Mouse (Mus musculus): Measurements from ENCODE around the gene Ptgis. TPM values are rescaled to one million over a fixed set of nuclear protein-coding genes. Genes with fewer than 3 reads are reported as not detected.

Gene Ptgis
- polyA plus RNA-seq, 1 experiment = 4.3 TPM

DNA sequence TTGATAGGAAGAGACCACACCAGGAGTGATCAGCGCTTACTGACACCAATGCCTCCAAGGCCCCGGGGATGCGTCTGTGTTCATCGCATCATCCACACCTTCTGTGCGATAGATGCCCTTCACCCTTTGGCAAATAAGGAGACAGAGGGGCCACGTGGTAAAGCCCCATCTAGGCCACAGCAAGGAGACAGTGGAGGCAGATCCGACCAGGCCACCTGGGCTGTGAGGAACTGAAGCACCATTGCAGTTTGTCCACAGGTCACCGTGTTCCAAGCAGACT, 27.9 kb upstream of the Ptgis start:
- Histone ChIP-seq H3K27ac (replicated peaks; ENCODE audit: low read depth, low read length) (no peak overlapping the region), H3K4me3 (ENCODE audit: insufficient read depth, low read depth, low read length) (no peak overlapping the region), H3K4me1 (ENCODE audit: control insufficient read depth, insufficient read depth, insufficient read length, low read length) (no peaks in the 10 kb centered on the region)

DNA sequence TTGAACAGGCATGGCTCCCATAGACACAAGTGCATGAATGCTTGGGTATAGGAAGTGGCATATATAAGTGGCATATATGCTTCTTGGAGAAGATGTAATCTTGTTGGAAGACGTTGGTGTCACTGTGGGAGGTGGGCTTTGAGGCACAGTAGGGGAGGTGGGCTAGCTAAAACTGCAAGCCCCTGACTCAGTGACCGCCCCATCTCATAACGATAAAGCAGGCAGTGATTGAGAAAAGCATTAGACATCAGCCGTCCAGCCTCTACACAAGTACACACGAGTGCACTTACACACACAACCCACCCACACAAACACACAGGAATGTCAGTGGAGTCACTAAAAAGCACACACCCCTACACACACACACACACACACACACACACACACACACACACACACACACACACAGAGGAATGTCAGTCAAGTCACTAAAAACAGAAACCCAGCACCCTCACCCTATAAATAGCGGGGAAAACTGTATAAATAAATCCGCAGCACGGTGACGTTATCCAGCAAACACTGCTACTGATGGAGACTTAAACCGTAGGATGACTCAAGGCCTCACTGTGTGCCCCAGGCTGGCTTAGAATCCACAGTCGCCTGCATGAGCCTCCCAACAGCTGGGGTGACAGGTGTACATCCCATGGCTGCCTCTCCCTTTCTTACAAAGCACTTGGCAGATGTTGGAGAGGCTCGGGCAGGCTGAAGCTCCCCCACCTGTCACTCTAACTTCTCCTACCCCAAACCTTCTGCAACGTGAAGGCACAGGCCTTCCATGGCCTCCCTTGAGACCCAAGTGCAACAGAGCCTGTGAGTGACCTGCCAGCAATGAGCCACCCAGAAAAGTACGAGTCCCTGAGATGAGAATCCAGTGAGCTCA, 27.4 kb upstream of the Ptgis start:
- Histone ChIP-seq H3K4me3 (ENCODE audit: insufficient read depth, low read depth, low read length) (no peak overlapping the region), H3K27ac (replicated peaks; ENCODE audit: low read depth, low read length) (no peak overlapping the region), H3K4me1 (ENCODE audit: control insufficient read depth, insufficient read depth, insufficient read length, low read length) (no peaks in the 10 kb centered on the region)

DNA sequence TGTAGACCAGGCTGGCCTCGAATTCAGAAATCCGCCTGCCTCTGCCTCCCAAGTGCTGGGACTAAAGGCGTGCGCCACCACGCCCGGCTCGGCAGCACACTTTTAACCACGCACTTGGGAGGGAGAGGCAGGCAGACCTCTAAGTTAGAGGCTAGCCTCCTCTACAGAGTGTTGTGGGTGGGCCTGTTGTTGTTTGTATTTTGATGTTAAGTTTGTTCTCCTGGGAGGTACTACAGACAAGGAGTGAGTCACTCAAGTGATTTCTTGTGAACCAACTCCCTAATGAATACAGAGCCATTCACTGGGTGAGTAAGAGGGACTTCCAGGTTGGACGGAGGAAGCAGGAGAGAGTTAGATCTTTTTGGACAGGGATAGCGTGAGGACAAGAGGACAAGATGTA, 25.8 kb upstream of the Ptgis start:
- no peak overlapping the region for H3K4me3 ChIP-seq (ENCODE audit: insufficient read depth, low read depth, low read length)
- no peaks in the 10 kb centered on the region for H3K4me1 ChIP-seq (ENCODE audit: control insufficient read depth, insufficient read depth, insufficient read length, low read length)
- no peak overlapping the region for H3K27ac ChIP-seq (replicated peaks; ENCODE audit: low read depth, low read length)

DNA sequence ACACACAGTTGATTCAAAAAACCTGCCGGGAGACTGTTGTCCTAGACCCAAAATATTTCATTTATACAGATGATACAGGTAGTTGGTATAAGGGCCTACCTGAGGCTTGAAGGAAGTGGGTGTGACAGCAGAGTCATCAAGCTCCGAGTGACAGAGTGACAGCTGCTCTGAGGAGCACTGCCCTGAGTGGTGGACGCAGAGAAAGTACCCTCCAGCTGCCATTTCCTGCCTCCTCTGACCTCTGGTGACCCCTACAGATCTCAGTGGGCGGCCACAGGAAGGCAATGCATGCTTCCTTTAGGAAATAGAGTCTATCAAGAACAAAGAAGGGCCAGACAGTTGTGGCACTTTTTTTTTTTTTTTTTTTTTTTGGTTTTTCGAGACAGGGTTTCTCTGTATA, 25.4 kb upstream of the Ptgis start:
- H3K4me3 ChIP-seq (ENCODE audit: insufficient read depth, low read depth, low read length) = no peak overlapping the region
- H3K27ac ChIP-seq (replicated peaks; ENCODE audit: low read depth, low read length) = no peak overlapping the region
- no peaks in the 10 kb centered on the region for H3K4me1 ChIP-seq (ENCODE audit: control insufficient read depth, insufficient read depth, insufficient read length, low read length)

DNA sequence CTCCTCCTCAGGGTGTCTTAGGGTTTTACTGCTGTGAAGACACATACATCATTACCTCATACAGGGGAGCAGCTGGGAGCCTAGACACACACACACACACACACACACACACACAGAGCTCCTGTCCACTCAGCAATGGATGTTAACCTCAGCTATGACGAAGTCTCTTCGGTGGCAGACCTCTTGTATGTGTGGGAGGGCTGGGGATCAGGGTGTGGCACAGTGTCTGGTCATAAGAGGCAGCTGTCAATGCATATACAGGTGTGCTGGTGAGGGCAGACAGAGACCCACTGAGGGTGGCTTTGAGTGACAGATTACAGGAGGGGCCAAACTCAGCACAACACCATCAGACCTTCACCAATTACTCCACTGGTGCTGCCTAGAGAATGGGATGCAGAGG, 24.6 kb upstream of the Ptgis start:
- Histone ChIP-seq H3K4me1 (ENCODE audit: control insufficient read depth, insufficient read depth, insufficient read length, low read length) (no peaks in the 10 kb centered on the region), H3K4me3 (ENCODE audit: insufficient read depth, low read depth, low read length) (no peak overlapping the region), H3K27ac (replicated peaks; ENCODE audit: low read depth, low read length) (no peak overlapping the region)

DNA sequence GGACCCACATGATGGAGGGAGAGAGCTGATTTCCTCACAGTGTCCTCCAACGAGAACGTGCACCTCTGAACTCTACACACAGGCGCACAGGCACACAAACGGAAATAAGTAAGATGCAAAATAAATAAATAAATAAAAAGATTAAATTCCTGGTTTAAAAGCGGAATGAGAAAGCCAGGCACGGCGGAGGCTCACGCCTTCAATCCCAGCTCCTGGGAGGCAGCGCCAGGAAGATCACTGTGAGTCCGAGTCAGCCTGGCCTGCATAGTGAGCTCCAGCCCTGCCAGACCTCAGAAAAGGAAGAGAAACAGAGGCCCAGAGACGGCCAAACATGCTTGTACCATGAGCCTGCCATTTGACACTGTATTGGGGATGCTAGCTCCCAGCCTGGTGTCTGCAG, 23.5 kb upstream of the Ptgis start:
- Histone ChIP-seq H3K4me3 (ENCODE audit: insufficient read depth, low read depth, low read length) (no peak overlapping the region), H3K4me1 (ENCODE audit: control insufficient read depth, insufficient read depth, insufficient read length, low read length) (no peaks in the 10 kb centered on the region), H3K27ac (replicated peaks; ENCODE audit: low read depth, low read length) (no peak overlapping the region)

DNA sequence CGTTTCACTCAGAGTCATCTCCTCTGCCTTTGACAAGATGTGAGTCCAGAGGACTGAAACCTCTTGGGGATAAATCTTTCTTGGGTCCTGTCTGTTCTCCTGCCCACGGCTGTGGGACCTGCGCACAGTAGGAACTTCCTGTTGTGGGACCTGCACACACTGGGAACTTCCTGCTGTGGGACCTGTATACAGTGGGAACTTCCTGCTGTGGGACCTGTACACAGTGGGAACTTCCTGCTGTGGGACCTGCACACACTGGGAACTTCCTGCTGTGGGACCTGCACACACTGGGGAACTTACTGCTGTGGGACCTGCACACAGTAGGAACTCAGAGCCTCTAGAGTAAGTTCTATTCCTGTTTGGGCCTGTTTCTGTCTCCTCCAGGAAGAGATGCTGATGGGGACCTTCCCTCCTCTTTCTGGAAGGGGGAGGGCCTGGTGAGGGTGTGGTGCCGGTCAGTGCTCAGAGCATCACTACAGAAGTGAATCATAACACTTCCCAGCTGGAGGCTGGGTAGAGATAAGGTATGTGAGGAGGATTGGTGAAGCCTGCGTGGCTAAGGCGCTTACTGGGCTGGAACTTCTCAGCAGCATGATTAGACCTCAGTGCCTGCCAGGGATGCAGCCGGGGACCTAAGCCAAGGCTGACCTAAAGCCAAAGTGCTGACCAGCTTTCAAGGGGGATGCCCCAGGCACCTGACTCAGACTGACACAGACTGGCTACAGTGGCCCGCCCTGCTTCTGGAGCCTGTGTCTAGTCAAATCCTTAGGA, 22.8 kb upstream of the Ptgis start:
- Histone ChIP-seq H3K4me1 (ENCODE audit: control insufficient read depth, insufficient read depth, insufficient read length, low read length) (no peaks in the 10 kb centered on the region), H3K27ac (replicated peaks; ENCODE audit: low read depth, low read length) (no peak overlapping the region), H3K4me3 (ENCODE audit: insufficient read depth, low read depth, low read length) (no peak overlapping the region)

DNA sequence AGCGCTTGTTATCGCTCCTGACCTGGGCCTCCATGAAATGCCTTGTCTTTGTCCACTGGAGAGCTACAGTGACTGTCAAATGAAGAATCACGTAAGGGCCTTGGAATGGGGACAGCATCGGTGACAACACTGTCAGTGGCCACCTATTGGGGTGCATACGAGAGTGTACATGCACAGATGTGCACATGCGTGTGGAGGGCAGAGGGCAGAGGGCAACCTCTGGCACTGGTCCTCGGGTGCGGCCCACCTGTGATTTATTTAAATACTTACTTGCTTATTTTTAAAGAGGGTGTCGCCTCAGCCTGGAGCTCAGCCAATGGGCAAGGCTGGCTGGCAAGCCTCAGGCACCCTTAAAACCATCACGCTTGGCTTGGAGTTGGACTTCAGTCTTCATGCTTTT, 22.0 kb upstream of the Ptgis start:
- Histone ChIP-seq H3K4me3 (ENCODE audit: insufficient read depth, low read depth, low read length) (no peak overlapping the region), H3K27ac (replicated peaks; ENCODE audit: low read depth, low read length) (no peak overlapping the region), H3K4me1 (ENCODE audit: control insufficient read depth, insufficient read depth, insufficient read length, low read length) (no peaks in the 10 kb centered on the region)

DNA sequence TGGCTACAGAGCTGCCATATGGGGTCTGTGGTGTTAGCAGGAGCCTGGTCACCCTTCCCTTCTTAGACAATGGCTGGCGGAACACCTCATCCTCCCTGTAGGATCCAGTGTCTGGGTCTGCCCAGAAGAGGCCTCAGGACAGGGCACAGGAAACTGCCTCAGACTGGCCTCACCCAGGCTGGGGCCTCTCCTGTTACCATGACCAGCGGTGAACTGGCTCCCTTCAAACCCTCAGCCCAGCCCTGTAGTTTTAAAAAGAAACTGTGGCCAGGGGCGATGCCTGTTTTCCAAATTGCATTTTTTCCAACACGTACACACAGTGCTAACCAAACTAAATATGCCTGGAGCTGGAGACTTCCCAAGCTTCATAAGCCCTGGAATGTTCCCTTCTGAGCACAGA, 20.7 kb upstream of the Ptgis start:
- no peak overlapping the region for H3K27ac ChIP-seq (replicated peaks; ENCODE audit: low read depth, low read length)
- no peak overlapping the region for H3K4me3 ChIP-seq (ENCODE audit: insufficient read depth, low read depth, low read length)

DNA sequence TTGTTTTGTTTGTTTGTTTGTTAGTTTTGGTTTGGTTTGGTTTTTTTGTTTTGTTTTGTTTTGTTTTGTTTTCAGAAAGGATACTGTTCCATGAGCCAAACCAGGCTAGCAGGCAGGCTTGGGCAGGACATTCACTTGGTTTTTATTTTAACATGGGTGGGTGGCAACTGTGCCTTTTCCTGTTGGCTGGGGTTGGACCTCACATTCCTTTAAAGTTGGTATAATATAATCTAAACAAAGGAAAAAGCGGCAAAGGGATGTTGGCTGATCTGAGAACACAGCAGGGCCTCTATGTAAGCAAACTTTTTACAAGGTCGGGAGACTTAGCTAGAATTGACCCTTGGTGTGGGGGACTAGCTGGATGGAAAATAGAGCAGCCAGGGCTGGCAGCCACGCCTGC, 17.4 kb upstream of the Ptgis start:
- H3K4me1 ChIP-seq (ENCODE audit: control insufficient read depth, insufficient read depth, insufficient read length, low read length) = no peaks in the 10 kb centered on the region; the same call in 1 of the 2 replicates
- no peak overlapping the region for H3K4me3 ChIP-seq (ENCODE audit: insufficient read depth, low read depth, low read length)
- H3K27ac ChIP-seq (replicated peaks; ENCODE audit: low read depth, low read length) = no peak overlapping the region

More for the DNA sequence above, 20.7 kb upstream of the Ptgis start:
- no peaks in the 10 kb centered on the region for H3K4me1 ChIP-seq (ENCODE audit: control insufficient read depth, insufficient read depth, insufficient read length, low read length)

DNA sequence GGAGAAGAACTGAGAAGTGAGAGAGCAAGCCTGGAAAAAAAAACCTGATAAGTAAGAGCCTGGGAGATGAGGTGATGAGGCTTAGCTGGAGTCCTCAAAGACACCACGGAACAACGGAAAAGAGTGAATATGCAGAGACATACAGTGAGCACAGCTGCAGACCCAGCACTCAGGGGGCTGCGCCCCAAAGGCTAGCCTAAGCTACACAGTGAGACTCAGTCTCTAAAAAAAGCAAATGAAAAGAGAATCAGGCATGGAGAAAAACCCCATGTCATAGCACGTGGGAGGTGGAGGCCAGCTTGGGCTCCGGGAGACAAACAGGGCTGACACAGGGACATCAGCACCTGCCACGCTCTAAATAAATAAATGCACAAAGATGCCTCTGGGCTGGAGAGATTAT, 14.4 kb upstream of the Ptgis start:
- Histone ChIP-seq H3K27ac (replicated peaks; ENCODE audit: low read depth, low read length) (no peak overlapping the region), H3K4me1 (ENCODE audit: control insufficient read depth, insufficient read depth, insufficient read length, low read length) (no peaks in the 10 kb centered on the region; the same call in 1 of the 2 replicates), H3K4me3 (ENCODE audit: insufficient read depth, low read depth, low read length) (no peak overlapping the region)

DNA sequence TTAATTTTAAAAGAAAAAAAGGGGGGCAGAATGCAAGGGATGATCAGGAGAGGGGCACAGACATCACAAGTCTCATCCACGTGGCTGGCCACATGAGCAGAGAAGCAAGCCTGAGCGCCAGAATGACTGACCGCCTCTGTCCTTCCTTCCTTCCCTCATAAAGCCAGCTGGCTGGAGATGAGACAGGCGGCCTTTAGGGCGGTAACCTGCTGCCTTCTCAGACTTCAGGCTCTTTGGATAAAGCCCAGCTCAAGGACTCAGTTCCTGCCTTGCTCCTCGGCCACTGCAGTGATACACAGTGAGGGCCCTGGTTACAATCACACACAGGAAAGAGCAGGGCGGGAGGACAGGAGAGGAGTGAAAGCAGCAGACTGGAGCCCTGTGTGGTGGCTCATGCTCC, 13.8 kb upstream of the Ptgis start:
- no peak overlapping the region for H3K27ac ChIP-seq (replicated peaks; ENCODE audit: low read depth, low read length)
- H3K4me1 ChIP-seq (ENCODE audit: control insufficient read depth, insufficient read depth, insufficient read length, low read length) = no peaks in the 10 kb centered on the region; the same call in 1 of the 2 replicates

DNA sequence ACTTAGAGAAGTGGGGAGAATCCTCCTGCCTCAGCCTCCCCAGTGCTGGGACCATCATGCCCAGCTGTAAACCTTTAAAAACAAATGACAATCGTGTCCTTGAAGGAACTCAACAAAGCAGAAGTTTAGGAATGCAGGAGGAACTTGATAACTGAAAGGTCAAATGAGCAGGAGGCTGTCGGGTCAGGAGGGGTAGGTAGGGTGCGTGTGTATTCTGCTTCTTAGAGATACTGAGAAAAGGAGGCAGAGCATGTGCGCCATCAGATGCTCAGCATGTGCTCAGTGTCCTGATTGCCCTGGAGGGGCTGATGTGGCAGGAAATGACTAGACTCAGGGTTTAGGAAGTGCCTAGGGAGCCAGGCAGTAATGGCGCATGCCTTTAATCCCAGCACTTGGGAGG, 13.1 kb upstream of the Ptgis start:
- Histone ChIP-seq H3K27ac (replicated peaks; ENCODE audit: low read depth, low read length) (no peak overlapping the region), H3K4me1 (ENCODE audit: control insufficient read depth, insufficient read depth, insufficient read length, low read length) (no peaks in the 10 kb centered on the region; the same call in 1 of the 2 replicates), H3K4me3 (ENCODE audit: insufficient read depth, low read depth, low read length) (no peak overlapping the region)

More for the DNA sequence above, 13.8 kb upstream of the Ptgis start:
- H3K4me3 ChIP-seq (ENCODE audit: insufficient read depth, low read depth, low read length) = no peak overlapping the region

DNA sequence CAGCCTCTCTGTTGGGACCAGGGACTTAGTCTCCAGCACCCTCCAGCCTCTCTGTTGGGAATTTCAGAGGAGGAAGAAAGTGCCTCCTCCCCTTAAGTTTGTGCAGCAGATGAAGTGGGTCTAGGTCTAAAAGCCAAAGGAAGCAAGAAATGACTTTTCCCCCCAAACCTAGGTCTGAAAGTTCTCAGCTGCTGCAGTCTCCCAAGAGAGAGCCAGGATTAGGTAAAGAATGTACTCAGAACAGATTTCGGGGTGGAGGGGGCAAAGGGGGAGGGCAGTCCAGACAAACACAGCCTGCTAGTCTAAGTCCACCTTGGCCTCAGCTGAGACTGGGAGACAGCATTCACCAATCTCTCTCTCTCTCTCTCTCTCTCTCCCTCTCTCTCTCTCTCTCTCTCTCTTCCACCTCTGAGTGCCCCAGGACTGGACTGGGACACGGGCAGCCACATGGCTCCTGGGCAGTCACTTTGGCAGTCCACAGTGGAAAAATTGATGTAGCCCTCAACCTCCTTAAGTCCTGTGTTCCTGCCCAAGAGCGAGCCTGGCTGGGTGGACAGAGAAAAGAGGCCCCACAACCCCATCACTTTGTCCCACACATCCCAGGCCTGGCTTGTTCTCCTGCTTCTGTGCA, 11.8 kb upstream of the Ptgis start:
- H3K4me1 ChIP-seq (ENCODE audit: control insufficient read depth, insufficient read depth, insufficient read length, low read length) = no peaks in the 10 kb centered on the region; the same call in 1 of the 2 replicates
- no peak overlapping the region for H3K27ac ChIP-seq (replicated peaks; ENCODE audit: low read depth, low read length)

DNA sequence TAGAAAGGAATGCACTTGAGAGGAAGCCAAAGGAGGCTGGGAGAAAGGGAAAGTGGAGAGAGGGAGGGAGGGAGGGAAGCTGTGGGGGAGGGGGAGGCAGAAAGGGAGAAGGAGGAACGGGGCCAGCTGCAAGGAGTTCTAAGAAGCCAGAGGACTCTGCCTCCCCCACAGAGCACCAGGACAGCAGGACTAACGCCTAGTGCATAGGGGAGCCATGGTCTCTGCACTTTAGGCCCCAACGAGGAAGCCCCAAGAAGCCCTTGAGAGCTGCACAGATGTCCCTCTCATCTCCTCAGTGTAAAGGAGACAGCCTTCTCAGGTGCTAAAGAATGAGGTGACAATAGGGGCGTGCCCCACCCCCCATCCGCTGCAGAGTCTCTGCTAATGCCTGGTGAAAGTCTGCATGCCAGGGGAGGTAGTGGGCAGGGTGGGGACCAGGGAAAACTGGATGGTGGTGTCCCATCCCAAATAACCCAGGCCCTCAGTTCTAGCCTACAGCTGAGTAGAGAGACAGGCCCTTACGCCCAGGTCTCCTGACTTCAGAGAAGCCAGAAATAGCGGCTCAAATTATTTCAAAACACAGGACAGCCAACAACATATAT, 10.4 kb upstream of the Ptgis start:
- no peaks in the 10 kb centered on the region; the same call in 1 of the 2 replicates for H3K4me1 ChIP-seq (ENCODE audit: control insufficient read depth, insufficient read depth, insufficient read length, low read length)
- no peak overlapping the region for H3K27ac ChIP-seq (replicated peaks; ENCODE audit: low read depth, low read length)
- H3K4me3 ChIP-seq (ENCODE audit: insufficient read depth, low read depth, low read length) = no peak overlapping the region

More for the DNA sequence above, 11.8 kb upstream of the Ptgis start:
- H3K4me3 ChIP-seq (ENCODE audit: insufficient read depth, low read depth, low read length) = no peak overlapping the region

Measured in brown adipose tissue, adult 24 weeks (tissue).